Mouse (Mus musculus) myocyte (in vitro differentiated cells): Measurements from ENCODE around the gene Gm29735. TPM values are rescaled to one million over a fixed set of nuclear protein-coding genes. Genes with fewer than 3 reads are reported as not detected.
"Not testable (repeated sequence)": the region's sequence is repeated elsewhere in the genome, so short reads cannot be mapped to it uniquely, and the experiment has no call there.

Source experiments
- H3K27me3 ChIP-seq: one replicate; pipeline ENCODE4 v1.6.1; 2011; ENCODE audit not compliant: control insufficient read depth, insufficient read depth, insufficient read length
- H3K36me3 ChIP-seq: one replicate; pipeline ENCODE4 v1.6.1; 2011; ENCODE audit not compliant: control insufficient read depth, insufficient read depth
- H3K4me2 ChIP-seq: one replicate; pipeline ENCODE4 v1.6.1; 2011; ENCODE audit warnings: low read depth, control low read depth
- H3K4me3 ChIP-seq: one replicate; pipeline ENCODE4 v1.5.1; 2011; ENCODE audit warnings: mild to moderate bottlenecking, control low read depth, moderate library complexity
- H3K79me2 ChIP-seq: one replicate; pipeline ENCODE4 v1.6.1; 2011; ENCODE audit not compliant: control insufficient read depth, insufficient read depth
- H3ac ChIP-seq: one replicate; pipeline ENCODE4 v1.6.1; 2011; ENCODE audit not compliant: control insufficient read depth, insufficient read length
- CEBPB ChIP-seq: IDR thresholded peaks from 2 replicates; pipeline ENCODE4 v1.6.1; 2011; ENCODE audit warnings: mild to moderate bottlenecking, moderate library complexity; ENCODE audit not compliant: poor library complexity, insufficient read depth, severe bottlenecking
- E2F4 ChIP-seq: IDR thresholded peaks from one replicate; pipeline ENCODE4 v1.6.1; 2011; ENCODE audit warnings: mild to moderate bottlenecking, control low read depth, moderate library complexity; ENCODE audit not compliant: insufficient read depth
- MAX ChIP-seq: IDR thresholded peaks from one replicate; pipeline ENCODE4 v1.6.1; 2011; ENCODE audit warnings: low read depth, mild to moderate bottlenecking, control low read depth
- MYOD1 ChIP-seq, 3 experiments: IDR thresholded peaks; one replicate each; pipeline ENCODE4 v1.6.1; 2011; ENCODE audit warnings: control low read depth in 2 of 3, low read depth in 2 of 3, mild to moderate bottlenecking in 2 of 3, moderate library complexity in 1 of 3; ENCODE audit not compliant: insufficient read length in 2 of 3, control insufficient read depth in 1 of 3
- MYOG ChIP-seq, 3 experiments: IDR thresholded peaks; one replicate each; pipeline ENCODE4 v1.6.1; 2011; ENCODE audit warnings: control low read depth in 2 of 3, low read depth in 2 of 3, mild to moderate bottlenecking in 2 of 3; ENCODE audit not compliant: insufficient read length in 2 of 3, control insufficient read depth in 1 of 3, insufficient read depth in 1 of 3
- POLR2A ChIP-seq: IDR thresholded peaks from one replicate; pipeline ENCODE4 v1.6.1; 2011; ENCODE audit warnings: low read depth, mild to moderate bottlenecking, control low read depth, moderate library complexity; ENCODE audit not compliant: insufficient read length
- POLR2AphosphoS2 ChIP-seq: IDR thresholded peaks from one replicate; pipeline ENCODE4 v1.6.1; 2011; ENCODE audit warnings: low read depth, control low read depth; ENCODE audit not compliant: insufficient read length
- REST ChIP-seq: IDR thresholded peaks from one replicate; pipeline ENCODE4 v1.6.1; 2011; ENCODE audit warnings: mild to moderate bottlenecking, control low read depth, moderate library complexity; ENCODE audit not compliant: insufficient read depth, insufficient read length
- SRF ChIP-seq: IDR thresholded peaks from one replicate; pipeline ENCODE4 v1.6.1; 2011; ENCODE audit warnings: low read depth; ENCODE audit not compliant: control insufficient read depth, insufficient read length
- TCF12 ChIP-seq: IDR thresholded peaks from one replicate; pipeline ENCODE4 v1.6.1; 2011; ENCODE audit warnings: mild to moderate bottlenecking, control low read depth; ENCODE audit not compliant: poor library complexity, insufficient read depth, severe bottlenecking
- TCF3 ChIP-seq: IDR thresholded peaks from one replicate; pipeline ENCODE4 v1.6.1; 2011; ENCODE audit warnings: low read depth, control low read depth; ENCODE audit not compliant: insufficient read length
- USF1 ChIP-seq: IDR thresholded peaks from one replicate; pipeline ENCODE4 v1.6.1; 2011; ENCODE audit warnings: low read depth, mild to moderate bottlenecking, control low read depth, moderate library complexity
- polyA plus RNA-seq: library from polyadenylated mRNA; unstranded; fragments of >200 nt; fragmentation: generic; extraction: Trizol; gene quantifications from one replicate; pipeline ENCODE4 v1.2.1, GENCODE M21; 2012; ENCODE audit warnings: missing spikeins

The Gm29735 gene
- polyA plus RNA-seq, 1 experiment, result not detected

DNA sequence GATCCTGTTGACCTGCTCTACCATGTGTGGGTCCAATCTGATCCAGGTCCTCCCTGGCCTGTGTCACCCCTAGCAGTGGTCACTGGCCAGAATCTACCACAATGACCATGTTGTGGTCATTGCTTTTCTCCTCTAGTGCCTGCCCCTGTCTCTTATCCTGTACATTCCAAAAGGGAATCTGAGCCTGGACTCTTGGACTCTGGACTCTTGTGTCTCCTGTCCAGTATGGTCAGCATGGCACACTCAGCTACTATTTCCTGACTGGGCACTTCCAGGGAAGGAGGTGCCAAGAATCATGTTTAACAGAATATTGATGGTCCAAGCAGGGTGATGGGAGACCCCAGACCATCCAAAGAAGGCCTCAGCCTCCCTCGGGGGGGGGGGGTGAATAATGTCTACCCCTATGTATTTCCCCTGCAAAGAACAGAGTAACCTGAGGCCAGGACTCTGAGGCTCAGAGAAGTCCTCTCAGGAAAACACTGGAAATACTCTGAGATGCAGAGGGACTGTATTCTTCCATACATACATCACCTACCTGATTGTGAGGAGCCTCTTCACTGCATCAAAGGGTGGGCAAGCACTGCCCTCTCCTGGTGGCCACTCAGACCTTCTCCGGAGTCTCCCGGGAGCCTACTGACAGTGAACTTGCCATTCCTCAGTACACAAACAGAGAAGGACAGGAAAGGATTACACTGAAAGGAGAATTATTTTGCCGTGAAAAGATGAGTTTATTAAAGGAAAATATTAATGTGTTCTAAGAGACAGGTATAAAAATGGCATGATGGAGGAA lies 22.5 kb downstream of the Gm29735 start:
- Histone ChIP-seq H3K4me3 (no peak overlapping the region), H3K27me3 (peaks cover 14% of the 10 kb centered on the region), H3ac (no peak overlapping the region), H3K36me3 (no peaks in the 10 kb centered on the region), H3K79me2 (no peaks in the 10 kb centered on the region), H3K4me2 (no peak overlapping the region)
- TF ChIP-seq POLR2A (no peak), CEBPB (no peak), MYOD1 (IDR thresholded peaks at IDR 0.05; ENCODE audit: control insufficient read depth in 1 of 3, insufficient read length in 2 of 3, low read depth in 2 of 3) (no peak), MAX (no peak), REST (no peak), SRF (no peak), TCF3 (no peak), TCF12 (no peak), MYOG (IDR thresholded peaks at IDR 0.05; ENCODE audit: control insufficient read depth in 1 of 3, insufficient read depth in 1 of 3, insufficient read length in 2 of 3, low read depth in 2 of 3) (no peak), POLR2AphosphoS2 (no peak), E2F4 (no peak), USF1 (no peak)

DNA sequence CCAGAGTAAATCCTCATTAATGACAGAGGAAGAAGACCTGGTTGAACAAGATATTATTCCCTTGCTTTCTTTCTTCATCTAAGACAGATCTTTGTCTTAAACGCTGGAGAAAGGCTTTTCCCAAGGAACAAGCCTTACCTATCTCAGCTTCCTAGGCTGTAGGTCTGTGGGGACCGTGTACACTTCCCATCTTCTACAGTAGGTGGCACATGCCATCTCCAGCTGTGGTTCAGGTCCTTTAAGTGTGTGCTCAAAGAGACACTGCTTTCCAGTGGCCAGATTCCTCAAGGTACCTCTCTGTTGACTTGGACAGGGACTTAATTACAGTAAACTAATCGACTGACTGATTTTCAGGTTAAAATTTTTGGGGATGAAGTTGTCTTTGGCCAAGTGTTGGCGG lies 28.1 kb downstream of the Gm29735 start:
- H3K79me2 ChIP-seq, result no peaks in the 10 kb centered on the region
- no peak for TF ChIP-seq MYOG (IDR thresholded peaks at IDR 0.05; ENCODE audit: control insufficient read depth in 1 of 3, insufficient read depth in 1 of 3, insufficient read length in 2 of 3, low read depth in 2 of 3)
- TF ChIP-seq POLR2A, result no peak
- no peak for TF ChIP-seq MAX
- no peak for TF ChIP-seq MYOD1 (IDR thresholded peaks at IDR 0.05; ENCODE audit: control insufficient read depth in 1 of 3, insufficient read length in 2 of 3, low read depth in 2 of 3)
- no peak for TF ChIP-seq CEBPB
- TF ChIP-seq TCF12, result no peak
- no peak for TF ChIP-seq SRF
- TF ChIP-seq TCF3, result no peak
- no peak for TF ChIP-seq USF1
- TF ChIP-seq POLR2AphosphoS2, result no peak
- no peak for TF ChIP-seq E2F4
- TF ChIP-seq REST, result no peak

GRCm38 (mm10) chr7:142120629-142121028 lies 36.3 kb downstream of the Gm29735 start, which contains the start of gene Gm45618:
Gm45618 (minus strand) TSS chr7:142120729.
- not testable (repeated sequence) for H3K36me3 ChIP-seq, H3K4me2 ChIP-seq, H3K4me3 ChIP-seq, H3ac ChIP-seq, H3K79me2 ChIP-seq
- H3K27me3 ChIP-seq, result peaks cover 40% of the 10 kb centered on the region

More for the DNA sequence above, 28.1 kb downstream of the Gm29735 start:
- Histone ChIP-seq H3K36me3 (no peaks in the 10 kb centered on the region), H3K4me2 (no peak overlapping the region), H3ac (no peak overlapping the region), H3K27me3 (peaks cover 40% of the 10 kb centered on the region), H3K4me3 (no peak overlapping the region)

DNA sequence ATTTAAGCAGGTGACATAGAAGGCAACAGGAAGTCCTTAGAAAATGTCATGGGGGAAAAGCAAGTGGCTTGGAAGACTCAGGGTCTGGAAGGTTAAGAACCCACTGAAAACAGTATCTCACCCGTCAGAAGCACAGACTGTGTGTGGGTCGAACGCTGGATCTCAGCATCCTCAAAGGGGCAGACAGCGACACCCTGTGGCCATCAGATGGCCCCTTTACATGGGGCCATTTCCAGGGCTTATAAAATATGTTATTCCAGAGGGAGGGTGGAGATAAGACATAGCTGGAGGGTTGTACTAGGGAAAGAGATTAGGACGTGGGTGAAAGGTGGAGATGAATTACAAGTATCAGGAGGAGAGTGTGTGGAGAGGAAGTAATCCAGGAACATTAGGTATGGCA lies 37.3 kb downstream of the Gm29735 start:
- Histone ChIP-seq H3ac (no peak overlapping the region), H3K4me3 (no peak overlapping the region), H3K36me3 (no peaks in the 10 kb centered on the region), H3K4me2 (no peak overlapping the region), H3K27me3 (peaks cover 32% of the 10 kb centered on the region), H3K79me2 (no peaks in the 10 kb centered on the region)
- TF ChIP-seq POLR2A (no peak), SRF (no peak), TCF12 (no peak), CEBPB (no peak), E2F4 (no peak), POLR2AphosphoS2 (no peak), MYOD1 (IDR thresholded peaks at IDR 0.05; ENCODE audit: control insufficient read depth in 1 of 3, insufficient read length in 2 of 3, low read depth in 2 of 3) (no peak), REST (no peak), TCF3 (no peak), MAX (no peak), USF1 (no peak), MYOG (IDR thresholded peaks at IDR 0.05; ENCODE audit: control insufficient read depth in 1 of 3, insufficient read depth in 1 of 3, insufficient read length in 2 of 3, low read depth in 2 of 3) (no peak)

Other genes with a start within 250 kb of the Gm29735 start
- gene Tollip, start 238.6 kb downstream of the Gm29735 start, polyA plus RNA-seq, result 47.1 TPM
- 0.05 TPM for gene Brsk2, start 207.4 kb downstream of the Gm29735 start, polyA plus RNA-seq
- 39.2 TPM for gene Mob2, start 96.0 kb downstream of the Gm29735 start, polyA plus RNA-seq
- gene Dusp8, start 61.3 kb downstream of the Gm29735 start, polyA plus RNA-seq, result 9.1 TPM
- not detected for gene Gm45618, start 36.4 kb downstream of the Gm29735 start, polyA plus RNA-seq
- gene Gm39115, start 21.1 kb downstream of the Gm29735 start, polyA plus RNA-seq, result not detected
- gene Gm45337, start 12.5 kb downstream of the Gm29735 start, polyA plus RNA-seq, result not detected
- not detected for gene Gm4553, start 8.6 kb upstream of the Gm29735 start, polyA plus RNA-seq
- not detected for gene Krtap5-2, start 18.9 kb upstream of the Gm29735 start, polyA plus RNA-seq
- not detected for gene Gm10153, start 33.3 kb upstream of the Gm29735 start, polyA plus RNA-seq
- not detected for gene Krtap5-3, start 44.3 kb upstream of the Gm29735 start, polyA plus RNA-seq
- not detected for gene Gm7579, start 54.7 kb upstream of the Gm29735 start, polyA plus RNA-seq
- gene Krtap5-5, start 72.9 kb upstream of the Gm29735 start, polyA plus RNA-seq, result not detected
- not detected for gene Gm40460, start 84.0 kb upstream of the Gm29735 start, polyA plus RNA-seq
- gene Gm2431, start 101.2 kb upstream of the Gm29735 start, polyA plus RNA-seq, result not detected
- gene Gm4559, start 117.2 kb upstream of the Gm29735 start, polyA plus RNA-seq, result not detected
- gene Krtap5-1, start 140.0 kb upstream of the Gm29735 start, polyA plus RNA-seq, result not detected
- not detected for gene Krtap5-4, start 146.4 kb upstream of the Gm29735 start, polyA plus RNA-seq
- 5.4 TPM for gene Ifitm10, start 216.6 kb upstream of the Gm29735 start, polyA plus RNA-seq
- gene Gm49369, start 225.6 kb upstream of the Gm29735 start, polyA plus RNA-seq, result 0.31 TPM
- 887 TPM for gene Ctsd, start 230.9 kb upstream of the Gm29735 start, polyA plus RNA-seq